In the genomic region with DNA sequence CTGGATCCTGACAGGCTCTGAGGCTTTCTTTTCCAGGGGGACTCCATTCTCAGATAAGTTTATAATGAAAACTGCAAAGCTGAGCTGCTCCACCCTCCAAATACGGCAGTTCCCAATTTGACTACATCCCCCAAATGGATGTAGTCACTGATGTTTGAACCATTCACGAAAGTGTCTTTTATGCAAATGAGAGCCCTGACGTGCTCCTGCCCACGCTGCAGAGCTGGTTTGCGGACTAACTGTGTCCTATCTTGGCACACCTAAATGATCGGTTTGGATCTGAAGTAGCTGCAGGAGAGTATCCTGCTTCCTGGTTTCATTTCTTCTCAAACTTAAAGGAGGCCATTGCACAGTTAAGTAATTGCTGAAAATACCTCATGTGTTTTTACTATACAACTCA, we compare ENCODE assay signal across 19 mouse cellular contexts. TPM values are rescaled to one million over a fixed set of nuclear protein-coding genes. Genes with fewer than 3 reads are reported as not detected.
DNase-seq lines count a peak whose midpoint lies in the region; ATAC-seq and TF ChIP-seq lines count a peak whose summit lies in the region.
"Had no signal": no experiment of that assay in that cellular context is flagged by ENCODE, and none has a peak within 500 bp of the region (broad histone marks: within the 10 kb centered on the region; RNA-seq: fewer than 3 reads in every experiment).

No protein-coding gene starts in this region.

- no peak for TF ChIP-seq POLR2A in MEL (IDR thresholded peaks at IDR 0.05; ENCODE audit: control insufficient read depth in 1 of 2, insufficient read depth in 1 of 2, low read depth in 1 of 2, low read length in 2 of 2, poor library complexity in 1 of 2)

- TF ChIP-seq CTCF in left cerebral cortex, adult 2 months (IDR thresholded peaks at IDR 0.05), result no peak
- no peak for TF ChIP-seq CTCF in MEL (IDR thresholded peaks at IDR 0.05 in 2 of 3, conservative IDR thresholded peaks at IDR 0.05 in 1 of 3; ENCODE audit: control insufficient read depth in 1 of 3, insufficient read depth in 1 of 3, low read depth in 2 of 3, low read length in 3 of 3, poor library complexity in 1 of 3, severe bottlenecking in 1 of 3)

- no peaks in the 10 kb centered on the region for H3K9me3 ChIP-seq in MEL (replicated peaks; ENCODE audit: insufficient read depth, low read length)
- H3K9me3 ChIP-seq: heart, embryonic 15.5 days; hindbrain, embryonic 13.5 days; limb, embryonic 12.5 days; midbrain, embryonic 13.5 days; neural tube, embryonic 15.5 days had no signal

- no peaks in the 10 kb centered on the region for H3K27me3 ChIP-seq in MEL (ENCODE audit: control insufficient read depth in 1 of 2, insufficient read depth in 2 of 2, low read length in 2 of 2)
- H3K27me3 ChIP-seq: heart, embryonic 15.5 days; hindbrain, embryonic 13.5 days; limb, embryonic 12.5 days; midbrain, embryonic 13.5 days; neural tube, embryonic 15.5 days had no signal

- no peak for DNase-seq in frontal cortex, postnatal 10 days (ENCODE audit: low spot score in 2 of 2)
- no peak for DNase-seq in left cerebral cortex, adult 2 months (ENCODE audit: extremely low spot score in 1 of 2, low spot score in 2 of 2)
- DNase-seq in left cerebral cortex, adult 8-10 months (ENCODE audit: low spot score in 2 of 2), result no peak
- peak; percentile 69 for DNase-seq in MEL (ENCODE audit: low read depth, low spot score)
- no peak for DNase-seq in adrenal gland, adult 2 months
- DNase-seq in embryo, embryonic 9.5 days (ENCODE audit: extremely low spot score), result no peak
- DNase-seq: cerebellum, adult 2 months; right cerebral cortex, postnatal 4 days had no signal

- intact Hi-C loops in left cerebral cortex, adult 2 months (cut with DNase I), result no loop called here

- 0 out of 2 replicates have a peak overlapping the region, but pooled peaks have one; percentile 11 for H3K4me3 ChIP-seq in left cerebral cortex, adult 2 months
- peak overlapping the region; percentile 52 to 64 for H3K4me3 ChIP-seq in MEL (ENCODE audit: control insufficient read depth in 1 of 2, insufficient read depth in 1 of 2, low read depth in 2 of 2, low read length in 2 of 2)
- H3K4me3 ChIP-seq: heart, embryonic 15.5 days; hindbrain, embryonic 13.5 days; limb, embryonic 12.5 days; midbrain, embryonic 13.5 days; myocyte; neural tube, embryonic 15.5 days had no signal

- TF ChIP-seq RAD21 in MEL (IDR thresholded peaks at IDR 0.05; ENCODE audit: low read depth, low read length), result no peak

- peak; percentile 76 for ATAC-seq in frontal cortex, adult (ENCODE audit: low TSS enrichment)
- ATAC-seq in megakaryocyte-erythroid progenitor cell, adult 5-6 weeks (replicated peaks; ENCODE audit: low FRiP score, low TSS enrichment, poor library complexity, severe bottlenecking), result peak; percentile 65
- ATAC-seq: intestine, embryonic 16.5 days; midbrain, embryonic 13.5 days had no signal

- H3K9ac ChIP-seq in MEL (ENCODE audit: control insufficient read depth, low read depth, low read length, poor library complexity, severe bottlenecking), result peak overlapping the region; percentile 54
- H3K9ac ChIP-seq: heart, embryonic 15.5 days; hindbrain, embryonic 13.5 days; limb, embryonic 12.5 days; liver, embryonic 14.5 days; midbrain, embryonic 13.5 days; neural tube, embryonic 15.5 days had no signal

- H3K79me2 ChIP-seq in MEL (ENCODE audit: control insufficient read depth, insufficient read depth, low read length, poor library complexity), result peaks cover 3% of the 10 kb centered on the region; the same call in 1 of the 2 replicates

- peaks cover 0 to 16% of the 10 kb centered on the region in 2 experiments; a peak in 2 of 4 replicates for H3K36me3 ChIP-seq in MEL (ENCODE audit: control insufficient read depth in 1 of 2, insufficient read depth in 2 of 2, low read length in 2 of 2)
- H3K36me3 ChIP-seq: heart, embryonic 15.5 days; neural tube, embryonic 15.5 days had no signal

- peak in 1 of 2 experiments; percentile 20; a peak in 1 of 4 replicates for TF ChIP-seq EP300 in MEL (IDR thresholded peaks at IDR 0.05; ENCODE audit: low read depth in 1 of 2, low read length in 2 of 2)

- H3K4me1 ChIP-seq in MEL (ENCODE audit: control insufficient read depth in 1 of 2, insufficient read depth in 2 of 2, low read length in 2 of 2), result peaks cover 5 to 30% of the 10 kb centered on the region in 2 experiments; a peak in 3 of 4 replicates

- no peak overlapping the region for H3K27ac ChIP-seq in left cerebral cortex, adult 2 months
- H3K27ac ChIP-seq in MEL (ENCODE audit: control insufficient read depth, low read depth, low read length), result peak overlapping the region; percentile 34
- H3K27ac ChIP-seq: heart, embryonic 15.5 days; hindbrain, embryonic 13.5 days; kidney, postnatal 0 days; limb, embryonic 12.5 days; liver, embryonic 14.5 days; midbrain, embryonic 13.5 days; neural tube, embryonic 15.5 days had no signal

TF ChIP-seq in MEL, 35 proteins besides CTCF, POLR2A, EP300 and RAD21:
- 0 out of 2 replicates have a peak, but pooled peaks have one; percentile 20 for TF ChIP-seq MXI1 (IDR thresholded peaks at IDR 0.05; ENCODE audit: low read depth, low read length)
- peak; percentile 30; the same call in 1 of the 2 replicates for TF ChIP-seq TBP (IDR thresholded peaks at IDR 0.05; ENCODE audit: low read depth, low read length)
- no peak for TF ChIP-seq ZKSCAN1 (IDR thresholded peaks at IDR 0.05; ENCODE audit: low read depth, low read length)
TF ChIP-seq in MEL: peak in this region for 2.

RNA-seq across cellular contexts. Expression of a gene that starts 6.7 kb away (rescaled TPM):
- 10 to 100 TPM; 30.8 to 32.9 TPM for total RNA-seq in left cerebral cortex, adult 2 months (2021)
- total RNA-seq in left cerebral cortex, adult 8-10 months (2022), result 10 to 100 TPM; 31.1 to 36.5 (median 32.2) TPM
- total RNA-seq in MEL (2012; rRNA removed), result 1.3 and 2.1 TPM in 2 replicates
- 1 to 10 TPM in 1 of 2 experiments, not detected in 1; 2.0 TPM for polyA plus RNA-seq in MEL (2012; ENCODE audit: insufficient read depth in 1 of 2, insufficient read length in 2 of 2, low read depth in 1 of 2, low replicate concordance in 2 of 2, missing spikeins in 1 of 2)
- 4.2 and 5.1 TPM in 2 replicates for total RNA-seq in megakaryocyte-erythroid progenitor cell, adult 5-6 weeks (2014; fragmentation: Nextera tagmentation)
- 1.8 and 8.9 TPM in 2 replicates for total RNA-seq in megakaryocyte-erythroid progenitor cell, adult 5-6 weeks (2017)
- 10 to 100 TPM; 24.2 to 30.4 TPM for total RNA-seq in adrenal gland, adult 2 months (2021)
- polyA plus RNA-seq in adrenal gland, adult 2 months (2012; rRNA removed), result 41.3 and 45.2 TPM in 2 replicates
